Mouse (Mus musculus): ENCODE results near the gene Nkain2. TPM values are rescaled to one million over a fixed set of nuclear protein-coding genes. Genes with fewer than 3 reads are reported as not detected.

Nkain2 gene
- total RNA-seq (2021), result 10 to 100 TPM; 35.2 to 37.9 TPM
- long read RNA-seq, experiment 1, partial matches to known transcripts, result 0 of 6 reads
- long read RNA-seq, experiment 1, other reads (novel, unspliced or antisense), result 6 of 6 reads
- long read RNA-seq, experiment 2, partial matches to known transcripts, result 0 of 9 reads
- long read RNA-seq, experiment 2, other reads (novel, unspliced or antisense), result 9 of 9 reads

- DNase-seq (ENCODE audit: low spot score in 2 of 2), result peak; percentile 67 to 69
- intact Hi-C loops (cut with DNase I), result loop anchor here (2.0 to 5.0 kb wide), 2 partner anchors 183 to 1148 kb away; no protein-coding TSS in a partner anchor
Measured at GRCm38 (mm10) chr10:32889652-32890506, at the start of gene Nkain2. Gene Nkain2 (minus strand): TSS chr10:32890462.

- intact Hi-C loops (cut with DNase I), result no loop called here
- DNase-seq (ENCODE audit: low spot score in 2 of 2), result peak in 1 of 2 experiments; percentile 28
Measured at GRCm38 (mm10) chr10:32939853-32940252, 49.6 kb upstream of the Nkain2 start.

GRCm38 (mm10) chr10:32895093-32895492 is 4.8 kb upstream of the Nkain2 start:
- DNase-seq (ENCODE audit: low spot score in 2 of 2), result peak; percentile 37 to 39
- intact Hi-C loops (cut with DNase I), result no loop called here

DNA sequence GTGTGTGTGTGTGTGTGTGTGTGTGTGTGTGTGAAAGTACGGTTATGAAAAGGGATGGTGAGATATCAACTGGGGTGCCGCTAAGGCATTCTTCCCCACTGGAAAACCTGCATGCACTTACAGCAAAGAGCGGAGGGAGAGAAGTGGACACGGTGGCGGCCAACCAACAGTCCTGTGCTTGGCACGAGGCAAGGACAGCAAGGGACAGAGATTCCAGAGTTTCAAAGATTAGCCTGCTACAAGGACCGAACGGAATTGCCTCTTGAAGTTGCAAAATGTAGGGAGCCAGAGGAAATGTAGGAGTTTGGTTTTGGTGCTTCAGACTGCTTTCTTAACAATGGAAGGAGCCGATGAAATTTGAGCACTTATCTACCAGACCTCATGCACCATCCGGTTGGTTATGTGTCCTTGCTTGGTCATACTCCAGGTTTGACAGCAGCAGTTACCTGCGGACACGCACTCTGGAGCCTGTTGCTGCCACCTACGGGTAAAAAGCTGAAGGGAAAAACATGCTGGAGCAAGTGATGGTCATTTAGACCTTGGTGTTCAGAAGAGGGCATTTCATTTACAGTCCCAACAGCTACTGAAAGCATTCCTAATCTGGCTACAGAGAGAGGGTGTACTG is 357 bp upstream of the Nkain2 start:
- DNase-seq (ENCODE audit: low spot score in 2 of 2), result peak; percentile 46 to 66

GRCm38 (mm10) chr10:32881977-32882376 is 8.3 kb downstream of the Nkain2 start:
- DNase-seq (ENCODE audit: low spot score in 2 of 2), result peak; percentile 16 to 26
- intact Hi-C loops (cut with DNase I), result no loop called here

More for the DNA sequence above, 357 bp upstream of the Nkain2 start:
- intact Hi-C loops (cut with DNase I), result loop anchor here (2.0 to 5.0 kb wide), 2 partner anchors 184 to 1148 kb away; no protein-coding TSS in a partner anchor

DNA sequence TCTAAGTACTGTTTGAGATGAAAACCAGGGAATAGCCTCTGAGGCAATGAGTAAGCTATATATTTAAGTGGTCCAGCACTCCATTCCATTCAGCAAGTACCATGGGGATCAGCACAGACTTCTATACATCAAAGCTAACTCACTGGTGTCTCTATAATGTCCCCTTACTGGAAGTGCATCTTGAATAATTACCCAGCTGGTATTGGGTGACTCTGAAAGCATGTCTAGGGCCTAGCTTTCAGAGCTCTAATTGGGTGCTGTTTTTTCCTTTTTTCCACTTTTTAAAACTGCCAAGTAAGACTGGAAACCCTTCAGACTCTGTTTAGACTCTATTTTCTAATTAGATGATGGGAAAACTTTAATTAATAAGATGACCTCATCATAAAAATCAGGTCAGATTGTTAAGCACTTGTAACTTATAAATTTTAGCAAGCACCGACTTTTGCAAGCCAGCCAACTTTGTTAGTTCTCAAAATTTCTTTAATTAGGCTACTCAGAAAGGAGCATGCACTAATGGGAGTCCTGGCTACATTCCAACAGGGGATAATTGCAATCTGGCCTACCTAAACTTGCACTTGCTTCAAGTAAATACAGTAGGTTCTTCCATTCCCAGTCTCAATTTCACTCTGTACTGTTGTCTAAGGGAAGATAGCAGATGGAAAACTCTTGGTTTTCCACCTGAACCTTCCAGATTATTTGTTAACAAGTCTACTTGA is 19.4 kb downstream of the Nkain2 start:
- intact Hi-C loops (cut with DNase I), result no loop called here
- peak in 1 of 2 experiments; percentile 31 for DNase-seq (ENCODE audit: low spot score in 2 of 2)

DNA sequence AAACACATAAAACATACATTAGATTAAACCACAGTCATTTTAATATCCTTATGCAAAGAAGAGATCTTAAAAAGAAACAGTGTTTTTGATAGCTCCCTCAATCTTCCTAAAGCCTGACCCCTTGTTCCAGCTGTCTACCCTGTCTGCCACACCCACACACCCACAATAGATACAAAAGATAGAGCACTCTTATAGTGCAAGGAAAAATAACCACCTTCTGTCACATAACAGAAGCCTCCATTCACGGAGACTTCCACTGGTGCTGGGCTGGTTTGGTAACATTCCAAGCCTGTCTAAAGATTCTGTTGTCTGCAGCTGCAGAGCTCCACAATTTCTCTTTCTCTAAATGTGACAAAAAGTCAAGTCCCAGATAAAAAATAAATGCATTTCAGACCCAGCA is 20.7 kb downstream of the Nkain2 start:
- intact Hi-C loops (cut with DNase I), result no loop called here
- DNase-seq (ENCODE audit: low spot score in 2 of 2), result peak; percentile 35 to 41

DNA sequence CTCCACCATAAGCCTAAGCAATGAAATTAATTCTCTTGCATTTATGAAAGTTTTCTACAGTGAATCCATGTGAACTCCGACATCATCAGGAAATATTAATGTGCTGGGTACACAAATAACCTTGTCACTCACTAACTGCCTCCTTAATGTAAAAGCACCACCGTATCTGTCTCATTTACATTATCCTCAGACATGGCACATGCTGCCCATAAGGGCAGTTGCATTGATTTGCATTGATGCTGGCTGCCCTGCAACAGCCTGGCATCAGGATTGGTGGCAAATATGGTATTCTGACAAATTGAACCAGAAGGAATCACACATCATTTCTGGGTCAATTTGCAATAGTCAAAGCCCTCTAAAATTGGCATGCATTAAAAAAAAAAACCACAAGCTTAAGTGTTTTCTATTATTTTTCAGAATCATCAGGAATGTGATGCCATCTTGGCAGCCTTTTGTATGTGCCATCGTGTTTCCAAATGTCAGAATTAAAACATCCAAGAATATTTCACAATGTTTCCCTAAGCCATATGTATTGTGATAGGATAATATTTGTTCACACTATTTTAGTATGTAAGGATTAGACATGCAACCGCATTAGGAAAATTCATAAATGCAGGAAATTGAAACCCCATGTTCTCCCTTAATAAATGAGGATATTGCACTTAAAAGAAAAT is 74.9 kb downstream of the Nkain2 start:
- intact Hi-C loops (cut with DNase I), result no loop called here
- DNase-seq (ENCODE audit: low spot score in 2 of 2), result no peak

DNA sequence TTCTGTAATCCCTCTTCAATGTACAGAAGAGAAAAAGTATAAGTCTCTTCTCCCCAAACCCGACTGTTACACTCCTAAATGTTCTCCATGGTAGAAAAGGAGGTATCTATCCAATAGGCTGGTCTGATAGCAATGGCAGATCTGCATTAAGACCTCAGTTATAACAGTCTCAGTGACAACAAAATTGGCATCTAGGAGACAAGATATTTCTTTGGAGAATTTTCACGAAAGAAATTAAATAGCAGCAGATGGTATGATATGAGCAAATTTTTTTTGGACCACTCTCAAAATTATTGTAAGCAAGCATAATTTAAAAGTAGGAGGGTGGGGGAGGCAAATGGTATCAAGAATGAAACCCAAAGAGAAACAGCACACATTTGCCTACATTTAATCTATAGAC is 94.0 kb downstream of the Nkain2 start:
- DNase-seq (ENCODE audit: low spot score in 2 of 2), result peak in 1 of 2 experiments; percentile 5
- intact Hi-C loops (cut with DNase I), result no loop called here

DNA sequence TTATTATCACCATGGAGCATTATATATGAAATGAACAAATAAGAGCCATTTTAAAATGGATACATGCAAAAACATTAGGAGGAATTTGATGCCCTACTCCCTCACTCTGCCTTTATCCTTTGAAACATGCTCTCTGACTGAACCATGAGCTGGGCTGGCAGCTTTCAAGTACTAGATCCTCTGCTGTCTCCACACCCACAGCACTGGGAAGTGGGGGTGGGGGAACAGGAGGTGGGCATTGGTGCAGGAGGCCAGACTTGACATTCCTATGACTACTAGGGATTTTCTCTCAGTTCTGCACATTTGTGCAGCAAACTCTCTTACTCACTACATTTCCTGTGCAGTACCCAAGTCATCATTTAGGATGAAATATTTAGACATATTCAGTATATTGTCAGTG is 99.7 kb downstream of the Nkain2 start:
- intact Hi-C loops (cut with DNase I), result no loop called here
- DNase-seq (ENCODE audit: low spot score in 2 of 2), result peak in 1 of 2 experiments; percentile 4

- DNase-seq (ENCODE audit: low spot score in 2 of 2), result no peak
- intact Hi-C loops (cut with DNase I), result no loop called here
Measured at GRCm38 (mm10) chr10:32782732-32783359, 107.4 kb downstream of the Nkain2 start.

- intact Hi-C loops (cut with DNase I), result no loop called here
- no peak for DNase-seq (ENCODE audit: low spot score in 2 of 2)
Measured at GRCm38 (mm10) chr10:32738989-32739388, 151.3 kb downstream of the Nkain2 start.

- peak in 1 of 2 experiments; percentile 8 for DNase-seq (ENCODE audit: low spot score in 2 of 2)
- intact Hi-C loops (cut with DNase I), result loop anchor here (2.0 kb wide), 1 partner anchor 184 kb away; the partner anchor contains the start of gene Nkain2
Measured at GRCm38 (mm10) chr10:32706579-32706978, 183.7 kb downstream of the Nkain2 start.

- peak in 1 of 2 experiments; percentile 3 for DNase-seq (ENCODE audit: low spot score in 2 of 2)
- intact Hi-C loops (cut with DNase I), result no loop called here
Measured at GRCm38 (mm10) chr10:32696661-32697060, 193.6 kb downstream of the Nkain2 start.

DNA sequence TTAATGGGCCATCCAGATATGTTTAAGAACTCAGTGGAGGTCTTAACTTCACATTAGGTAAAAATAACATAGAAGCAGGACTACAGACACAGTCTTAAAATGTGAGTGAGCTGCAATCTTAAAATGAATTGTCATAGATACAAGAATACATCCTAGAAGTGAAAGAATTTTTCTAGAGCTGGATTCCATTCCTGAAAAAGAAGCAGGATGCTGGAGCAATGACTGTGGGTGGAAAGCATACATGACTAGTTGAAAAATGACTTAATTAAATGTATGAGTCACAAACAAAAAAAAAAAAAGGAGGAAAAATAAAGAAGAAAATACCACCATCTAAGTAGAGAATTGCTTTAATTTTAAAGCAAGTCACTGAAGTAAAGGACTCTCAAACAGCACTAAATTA is 205.7 kb downstream of the Nkain2 start:
- peak in 1 of 2 experiments; percentile 1 for DNase-seq (ENCODE audit: low spot score in 2 of 2)

GRCm38 (mm10) chr10:32640256-32640655 is 250.0 kb downstream of the Nkain2 start:
- intact Hi-C loops (cut with DNase I), result no loop called here
- DNase-seq (ENCODE audit: low spot score in 2 of 2), result no peak

More for the DNA sequence above, 205.7 kb downstream of the Nkain2 start:
- intact Hi-C loops (cut with DNase I), result no loop called here

DNA sequence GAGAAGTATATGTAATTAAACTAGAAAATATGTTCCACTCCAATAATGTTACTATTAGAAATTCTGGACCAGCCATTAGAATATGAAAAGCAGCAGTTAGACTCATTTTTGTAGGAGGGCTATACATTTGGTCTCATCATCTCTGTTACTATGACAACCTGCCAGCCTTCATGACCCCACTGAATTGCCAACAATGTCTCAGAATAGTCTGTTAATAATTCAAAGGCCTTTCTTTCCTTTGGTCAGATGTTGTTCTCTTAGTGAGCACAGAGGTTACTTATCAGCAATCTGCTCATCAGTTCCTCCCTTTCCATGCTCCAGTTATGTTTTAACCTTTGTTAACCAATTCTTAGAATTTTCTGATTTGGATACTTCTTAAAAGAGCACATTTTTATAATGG is 251.1 kb downstream of the Nkain2 start:
- no peak for DNase-seq (ENCODE audit: low spot score in 2 of 2)
- intact Hi-C loops (cut with DNase I), result no loop called here

DNA sequence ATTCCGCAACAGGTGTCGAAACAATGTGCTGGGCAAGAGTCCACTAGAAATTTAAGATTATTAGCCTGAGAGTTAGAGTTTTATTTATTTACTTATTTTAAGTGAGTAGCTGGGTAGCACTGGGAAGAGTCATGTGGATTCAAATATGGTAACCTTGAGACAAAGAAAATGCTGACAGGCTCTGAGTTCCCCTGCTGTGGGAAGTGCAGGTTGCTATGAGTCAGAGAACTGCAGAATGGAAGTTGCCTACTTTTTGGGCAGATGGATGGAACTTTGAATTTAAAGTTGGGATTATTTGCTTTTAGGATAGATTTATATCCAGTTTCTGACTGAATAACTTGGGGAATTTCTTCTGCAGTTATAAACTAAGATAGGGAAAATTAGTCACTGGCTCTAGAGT is 259.2 kb downstream of the Nkain2 start:
- DNase-seq (ENCODE audit: low spot score in 2 of 2), result no peak
- intact Hi-C loops (cut with DNase I), result no loop called here

Data from left cerebral cortex, postnatal 14 days (tissue).